Mouse (Mus musculus) cerebellum, postnatal 14 days (tissue): ENCODE data around the gene Eef1b2.
A peak's percentile ranks its signal among the peaks of the same experiment; 100 is the strongest.
"Not testable (repeated sequence)": the region's sequence is repeated elsewhere in the genome, so short reads cannot be mapped to it uniquely, and the experiment has no call there.

ENCODE experiments used
- DNase-seq, 2 experiments: peaks; one replicate each; pipeline ENCODE4 v3.0.0; 2021; ENCODE audit warnings: mixed read lengths in 2 of 2

Gene Eef1b2

DNA sequence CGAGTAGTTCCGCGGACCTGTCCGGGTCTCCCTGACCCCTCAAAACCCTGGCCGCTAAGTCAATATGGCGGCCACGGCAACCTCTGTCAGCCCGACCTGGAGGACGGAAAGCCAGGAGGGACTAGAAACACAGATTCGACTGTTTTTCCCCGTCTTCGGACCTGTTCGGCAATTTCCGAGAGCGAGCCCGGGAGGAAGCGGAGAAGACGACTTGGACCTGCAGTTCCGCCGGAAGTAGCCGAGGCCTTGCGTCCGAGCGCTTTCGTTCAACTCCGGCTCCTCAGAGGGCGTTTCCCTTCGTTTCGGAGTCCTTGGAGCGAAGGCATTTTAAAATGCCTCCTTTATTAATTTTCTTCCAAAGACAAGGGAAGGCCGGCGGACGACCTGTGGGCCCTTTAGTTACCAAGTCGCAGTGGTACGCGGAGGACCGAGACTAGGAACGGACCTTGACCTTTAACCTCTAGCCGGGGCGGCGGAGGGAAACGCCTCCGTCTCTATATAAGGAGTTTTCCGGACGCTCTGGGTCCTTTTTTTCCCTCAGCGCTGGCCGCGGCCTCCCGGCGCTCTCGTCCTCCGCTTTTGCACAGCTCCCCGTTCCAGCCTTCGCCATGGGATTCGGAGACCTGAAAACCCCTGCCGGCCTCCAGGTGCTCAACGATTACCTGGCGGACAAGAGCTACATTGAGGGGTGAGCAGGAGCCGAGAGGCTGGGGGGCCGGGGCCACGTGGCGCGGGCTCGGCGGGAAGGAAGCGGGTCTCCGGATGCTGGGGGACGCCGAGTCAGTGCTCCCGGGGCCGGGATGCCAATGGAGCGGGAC is at the start of gene Eef1b2, which contains the start of gene Ndufs1:
Gene Eef1b2 (plus strand): TSS at position 222 of the 818 bp plus-strand sequence.
Gene Ndufs1 (minus strand): TSS at position 230 of the 818 bp plus-strand sequence.
- DNase-seq = peak; percentile 99

DNA sequence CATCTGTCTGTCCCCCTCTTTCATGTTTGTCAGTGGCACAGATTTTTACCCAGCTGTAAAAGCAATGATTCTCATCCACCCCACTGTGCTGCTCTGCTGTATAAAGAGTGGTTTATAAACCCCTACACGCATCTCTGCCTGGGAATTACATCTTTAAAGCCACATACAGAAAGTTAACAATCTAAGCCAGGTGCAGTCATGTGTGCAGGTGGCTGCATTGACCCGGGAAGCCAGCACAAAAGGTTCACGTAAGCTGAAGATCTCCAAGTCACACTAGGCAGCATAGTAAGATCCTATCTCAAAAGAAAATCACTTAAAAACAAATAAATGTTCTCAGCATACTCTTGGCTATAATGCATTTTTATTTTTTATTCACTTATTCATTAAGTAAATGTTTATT is 47.4 kb upstream of the Eef1b2 start:
- no peak for DNase-seq

DNA sequence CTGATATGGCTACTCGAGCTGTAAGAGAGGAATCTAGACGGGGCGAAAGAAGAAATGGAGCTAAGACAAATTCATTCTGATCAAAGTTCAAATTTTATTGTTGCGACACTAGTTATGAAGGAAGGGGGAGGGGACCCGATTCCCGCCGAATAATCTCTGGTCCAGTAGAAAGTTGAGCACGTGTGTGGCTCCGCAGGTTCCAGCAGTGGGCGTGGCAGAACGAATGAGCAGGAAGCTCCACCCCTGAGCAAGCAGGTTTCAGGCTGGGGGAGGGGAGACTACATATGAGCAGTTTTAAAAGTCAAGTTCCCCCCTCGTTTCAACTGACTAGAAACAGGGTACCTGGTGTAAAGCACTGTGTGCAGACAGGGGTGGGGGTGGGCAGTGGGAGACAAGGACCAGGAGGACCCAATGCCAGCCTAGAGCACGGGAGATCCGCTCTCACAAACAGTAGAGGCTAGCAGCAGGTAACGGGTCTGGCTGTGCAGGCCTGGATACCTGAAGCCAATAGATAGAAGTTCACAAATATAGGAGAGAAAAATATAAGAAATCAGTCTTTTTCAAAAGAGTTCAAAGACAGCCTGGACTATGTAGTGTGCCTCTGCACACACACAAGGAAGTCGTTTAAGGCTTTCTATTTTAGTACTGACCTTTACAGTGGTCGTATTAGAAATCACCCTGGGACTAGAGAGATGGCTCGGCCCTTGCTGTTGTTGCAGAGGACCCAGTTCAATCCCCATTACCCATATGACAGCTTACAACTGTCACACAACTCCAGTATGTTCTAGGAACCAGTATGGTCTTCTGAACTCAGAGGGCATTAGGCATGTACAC is 46.6 kb upstream of the Eef1b2 start:
- DNase-seq = no peak

DNA sequence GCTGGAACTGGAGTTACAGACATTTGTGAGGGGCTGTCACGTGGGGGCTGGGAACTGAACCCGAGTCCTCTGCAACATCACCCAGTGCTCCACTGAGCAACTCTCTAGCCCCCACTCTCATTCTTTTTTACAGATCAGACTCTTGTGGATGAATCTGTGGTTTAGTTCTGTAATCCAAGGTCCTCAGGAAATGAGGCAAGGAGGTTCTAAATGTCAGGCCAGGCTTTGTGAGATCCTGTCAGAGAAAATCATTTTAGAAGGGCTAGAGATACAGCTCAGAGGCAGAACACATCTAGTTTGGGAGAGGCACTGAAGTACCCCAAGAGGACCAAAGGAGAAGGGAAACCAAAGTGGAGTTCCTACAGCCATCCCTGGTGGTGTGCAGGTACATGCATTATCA is 45.7 kb upstream of the Eef1b2 start:
- DNase-seq = no peak

DNA sequence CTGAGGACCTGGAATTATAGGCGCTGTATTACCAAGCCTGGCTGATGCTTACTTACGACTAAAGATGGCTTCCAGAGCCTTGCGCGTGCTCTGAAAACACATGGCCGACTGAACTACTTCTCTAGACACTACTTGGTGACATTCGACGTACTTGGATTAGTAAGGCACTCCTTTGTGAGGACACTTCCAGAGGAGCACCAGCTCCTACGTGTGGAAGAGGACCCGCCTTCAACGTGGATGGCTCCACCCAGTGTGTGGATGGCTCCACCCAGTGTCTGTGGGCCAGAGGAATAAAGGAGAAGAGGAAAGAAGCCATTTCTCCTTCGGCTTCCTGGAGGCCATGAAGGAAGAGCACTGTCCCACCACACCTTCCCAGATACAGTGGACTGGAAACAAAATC is 44.9 kb upstream of the Eef1b2 start:
- no peak for DNase-seq

DNA sequence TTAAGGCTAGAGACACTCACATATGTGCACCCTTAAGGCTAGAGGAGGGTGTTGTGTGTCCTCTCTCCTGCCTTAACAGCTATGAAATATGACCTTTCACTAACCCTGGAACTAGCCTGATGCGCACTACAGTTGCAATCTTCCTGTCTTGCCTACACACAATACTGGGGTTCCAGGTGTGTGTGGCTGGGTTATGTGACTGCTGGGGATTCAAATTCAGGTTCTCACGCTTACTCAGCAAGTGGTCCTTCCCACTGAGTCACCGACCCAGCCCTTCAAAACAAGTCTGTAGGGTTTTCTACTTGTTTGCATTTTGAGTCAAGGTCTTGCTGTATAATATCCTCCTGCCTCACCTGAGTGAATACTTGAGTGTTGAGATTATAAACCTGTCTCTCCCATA is 42.1 kb upstream of the Eef1b2 start:
- DNase-seq = no peak

DNA sequence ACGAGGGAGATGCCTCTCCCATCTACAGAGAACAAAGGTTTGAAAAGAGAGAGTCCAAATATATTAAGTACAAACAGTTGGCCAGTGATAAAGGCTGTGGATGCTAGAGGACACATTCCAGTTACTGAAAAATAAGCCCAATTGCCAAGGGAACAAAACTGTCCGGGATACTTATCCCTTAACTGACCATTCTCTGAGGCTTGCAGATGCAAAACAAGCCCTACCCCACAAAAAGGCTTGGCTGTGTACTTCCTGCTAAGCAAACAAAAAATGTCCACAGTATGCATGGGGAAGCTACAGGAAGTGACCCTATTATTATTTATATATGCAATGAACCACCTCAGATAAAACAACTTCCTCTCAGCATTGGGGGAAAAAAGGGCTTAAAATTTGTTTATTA is 38.7 kb upstream of the Eef1b2 start:
- no peak for DNase-seq

DNA sequence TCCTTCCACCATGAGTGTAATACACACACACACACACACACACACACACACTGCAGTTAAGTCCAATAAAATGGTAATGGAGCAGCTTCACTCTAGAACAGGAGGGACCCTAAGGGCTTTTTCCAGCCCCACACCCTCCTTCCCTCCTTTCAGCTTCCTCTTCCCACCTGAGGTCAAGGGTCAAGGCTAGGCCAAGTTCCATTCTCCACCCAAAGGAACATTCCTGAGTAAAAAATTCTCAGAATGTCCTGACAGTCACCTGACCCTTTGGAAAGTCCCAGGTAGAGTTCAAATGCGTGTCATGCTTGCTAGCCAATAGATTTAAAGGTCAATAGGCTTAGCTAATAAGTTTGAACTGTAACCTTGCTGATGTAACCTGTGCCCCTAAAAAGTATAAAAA is 38.0 kb upstream of the Eef1b2 start:
- DNase-seq = not testable (repeated sequence)

DNA sequence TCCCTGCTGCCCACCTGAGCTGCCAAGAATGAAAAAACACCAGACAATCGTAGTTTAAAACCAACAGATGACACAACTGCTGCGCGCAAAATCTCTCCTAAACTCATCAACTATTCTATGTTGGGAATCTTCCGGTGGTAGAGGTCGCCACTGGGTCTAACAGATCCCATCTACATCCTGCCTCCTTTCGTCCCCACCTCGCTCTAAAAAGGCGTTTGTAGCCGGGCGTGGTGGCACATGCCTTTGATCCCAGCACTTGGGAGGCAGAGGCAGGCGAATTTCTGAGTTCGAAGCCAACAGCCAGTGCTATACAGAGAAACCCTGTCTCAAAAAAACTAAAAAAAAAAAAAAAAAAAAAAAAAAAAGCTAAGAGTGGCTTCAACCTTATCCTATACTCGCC is 36.4 kb upstream of the Eef1b2 start:
- no peak for DNase-seq

DNA sequence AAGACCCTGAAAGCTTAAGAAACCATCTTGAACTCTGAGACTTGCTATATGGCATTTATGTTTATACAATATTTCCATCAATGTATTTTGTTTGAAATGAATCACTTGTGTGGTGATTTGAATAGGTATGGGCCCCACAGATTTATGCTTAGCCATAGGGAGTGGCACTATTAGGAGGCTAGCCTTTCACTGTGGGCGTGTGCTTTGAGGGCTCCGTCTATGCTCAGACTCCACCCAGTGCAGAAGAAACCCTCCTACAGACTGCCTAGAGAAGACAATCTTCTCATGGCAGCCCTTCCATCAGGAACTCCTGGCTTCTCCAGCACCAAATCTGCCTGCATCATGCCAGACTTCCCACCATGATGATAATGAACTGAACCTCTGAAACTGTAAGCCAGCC is 8.0 kb upstream of the Eef1b2 start:
- no peak for DNase-seq

DNA sequence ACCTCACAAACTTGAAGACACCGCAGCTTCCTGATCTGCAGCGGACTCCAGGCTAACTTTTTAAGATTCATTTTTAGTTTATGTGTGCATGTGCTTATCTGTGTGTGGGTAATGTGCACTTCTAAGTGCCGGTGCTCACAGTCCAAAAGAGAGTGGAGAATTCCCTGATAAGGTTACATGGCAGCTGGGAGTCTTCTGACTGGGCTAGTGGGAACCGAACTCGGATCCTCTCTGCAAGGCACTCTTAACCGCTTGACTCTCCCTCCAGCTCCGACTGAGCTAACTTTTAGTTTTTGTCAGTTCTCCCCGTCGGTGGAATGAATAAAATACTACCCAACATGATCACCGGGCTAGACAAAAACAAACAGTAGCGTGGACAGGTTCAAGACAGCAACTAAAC is 772 bp upstream of the Eef1b2 start:
- DNase-seq = peak in 1 of 2 experiments; percentile 47

DNA sequence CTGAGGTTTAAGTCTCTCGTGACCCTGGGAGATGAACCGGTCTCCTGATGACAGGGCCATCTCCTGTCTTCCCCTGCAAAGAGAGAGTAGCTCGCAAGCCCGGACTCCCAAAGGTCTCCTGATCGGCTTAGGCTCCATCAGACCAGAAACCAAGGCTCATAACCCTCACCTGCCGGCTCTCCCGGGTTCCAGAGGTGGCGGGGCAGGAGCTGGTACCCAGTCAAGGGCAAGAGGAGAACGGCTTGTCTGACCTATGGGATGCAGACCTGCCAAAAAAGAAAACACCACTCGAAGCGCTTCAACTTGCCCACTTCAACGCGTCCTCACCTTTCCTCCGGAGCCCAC is 394 bp upstream of the Eef1b2 start:
- DNase-seq = no peak

DNA sequence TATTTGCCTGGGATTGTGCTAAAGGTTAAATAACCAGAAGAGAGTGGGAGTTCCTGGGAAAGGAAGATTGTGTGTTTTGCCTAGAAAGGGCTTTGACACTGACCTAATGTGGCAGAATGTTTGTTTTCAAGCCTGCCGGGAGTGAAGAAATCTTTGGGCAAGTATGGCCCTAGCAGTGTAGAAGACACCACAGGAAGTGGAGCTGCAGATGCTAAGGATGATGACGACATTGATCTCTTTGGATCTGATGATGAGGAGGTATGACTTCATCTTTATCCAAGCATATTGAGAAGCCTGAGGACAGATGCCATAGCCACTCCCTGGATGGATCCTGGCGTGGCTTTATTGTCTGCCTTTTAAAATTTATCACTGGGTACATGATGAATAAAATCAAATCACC is 1.7 kb downstream of the Eef1b2 start:
- no peak for DNase-seq

DNA sequence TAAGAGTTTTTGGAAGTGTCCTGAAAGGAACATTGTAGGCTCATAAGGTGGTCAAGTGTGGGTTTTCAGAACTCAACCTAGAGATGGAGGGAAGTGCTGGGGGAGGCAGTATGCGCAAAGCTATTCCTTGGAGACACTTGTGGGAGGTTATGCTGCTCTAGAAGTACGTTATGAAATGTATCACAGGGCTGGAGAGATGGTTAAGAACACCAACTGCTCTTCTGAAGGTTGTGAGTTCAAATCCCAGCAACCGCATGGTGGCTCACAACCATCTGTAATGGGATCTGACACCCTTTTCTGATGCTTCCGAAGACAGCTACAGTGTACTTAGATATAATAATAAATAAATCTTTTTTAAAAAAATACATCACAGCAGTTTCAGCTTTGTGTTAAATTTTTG is 3.5 kb downstream of the Eef1b2 start:
- no peak for DNase-seq

DNA sequence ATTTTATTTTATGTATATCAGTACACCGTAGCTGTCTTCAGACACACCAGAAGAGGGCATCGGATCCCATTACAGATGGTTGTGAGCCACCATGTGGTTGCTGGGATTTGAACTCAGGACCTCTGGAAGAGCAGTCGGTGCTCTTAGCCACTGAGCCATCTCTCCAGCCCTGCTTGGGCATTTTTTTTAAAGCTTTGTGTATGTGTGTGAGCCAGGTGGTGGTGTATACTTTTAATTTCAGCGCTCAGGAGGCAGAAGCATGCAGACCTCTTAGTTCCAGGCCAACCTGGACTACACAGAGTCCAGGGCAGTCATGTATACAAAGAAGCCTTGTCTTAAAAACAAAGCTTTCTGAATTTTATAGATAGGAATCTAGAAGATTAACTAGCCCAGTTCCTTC is 4.0 kb downstream of the Eef1b2 start:
- DNase-seq = not testable (repeated sequence)

DNA sequence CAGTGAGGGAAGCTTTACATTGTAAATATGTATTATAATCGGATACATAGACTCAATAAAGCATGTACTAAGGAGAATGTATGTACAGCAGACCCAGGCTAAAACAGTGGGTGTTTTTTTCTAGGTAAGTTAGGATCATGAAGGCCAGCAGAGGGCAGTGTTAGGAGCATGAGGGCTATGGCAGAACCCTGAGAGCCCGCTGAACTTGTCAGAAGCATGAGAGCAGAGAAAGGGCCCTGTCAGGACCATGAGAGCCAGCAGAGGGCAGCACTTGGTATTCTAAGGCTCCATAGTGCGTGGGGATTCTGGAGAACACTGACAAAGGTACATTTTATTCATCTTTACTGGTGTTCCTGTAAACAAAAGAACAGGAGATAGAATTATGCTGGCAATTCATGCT is 4.4 kb downstream of the Eef1b2 start:
- peak; percentile 94 to 98 for DNase-seq

DNA sequence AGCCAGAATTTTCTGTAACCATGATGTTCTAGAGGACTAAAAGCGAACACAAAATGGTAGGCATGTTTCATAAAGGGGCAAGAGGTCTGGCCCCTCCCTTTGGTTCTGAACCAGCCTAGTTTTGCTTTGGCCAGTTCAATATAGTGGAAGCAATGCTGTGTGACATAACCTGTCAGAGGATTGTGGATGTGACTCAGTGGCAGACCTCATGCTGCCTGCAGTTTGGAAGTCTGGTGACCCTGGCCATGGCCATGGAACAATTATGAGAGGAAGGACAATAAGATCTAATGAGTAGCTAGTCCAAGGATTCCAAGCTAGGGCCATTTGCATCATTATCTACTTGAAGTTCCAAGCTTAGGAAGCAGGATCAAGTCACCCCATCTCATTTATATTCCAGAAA is 4.9 kb downstream of the Eef1b2 start:
- DNase-seq = no peak

DNA sequence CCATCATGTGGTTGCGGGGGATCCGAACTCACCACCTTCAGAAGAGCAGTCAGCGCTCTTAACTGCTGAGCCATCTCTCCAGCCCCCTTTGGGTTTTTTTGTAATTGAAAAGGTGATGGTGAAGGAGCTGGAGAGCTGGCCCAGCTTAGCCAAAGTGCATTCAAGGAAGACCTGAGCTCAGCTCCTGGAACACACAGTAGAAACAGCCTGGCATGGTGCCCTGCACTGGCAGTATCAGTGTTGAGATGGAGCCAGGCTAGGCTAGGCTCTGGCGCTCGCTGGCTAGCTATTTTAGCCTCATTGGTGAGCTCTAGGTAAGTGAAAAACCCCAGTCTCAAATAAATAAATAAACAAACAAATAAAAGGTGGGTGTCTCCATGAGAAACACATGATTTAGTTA is 5.6 kb downstream of the Eef1b2 start:
- DNase-seq = peak; percentile 91 to 93

DNA sequence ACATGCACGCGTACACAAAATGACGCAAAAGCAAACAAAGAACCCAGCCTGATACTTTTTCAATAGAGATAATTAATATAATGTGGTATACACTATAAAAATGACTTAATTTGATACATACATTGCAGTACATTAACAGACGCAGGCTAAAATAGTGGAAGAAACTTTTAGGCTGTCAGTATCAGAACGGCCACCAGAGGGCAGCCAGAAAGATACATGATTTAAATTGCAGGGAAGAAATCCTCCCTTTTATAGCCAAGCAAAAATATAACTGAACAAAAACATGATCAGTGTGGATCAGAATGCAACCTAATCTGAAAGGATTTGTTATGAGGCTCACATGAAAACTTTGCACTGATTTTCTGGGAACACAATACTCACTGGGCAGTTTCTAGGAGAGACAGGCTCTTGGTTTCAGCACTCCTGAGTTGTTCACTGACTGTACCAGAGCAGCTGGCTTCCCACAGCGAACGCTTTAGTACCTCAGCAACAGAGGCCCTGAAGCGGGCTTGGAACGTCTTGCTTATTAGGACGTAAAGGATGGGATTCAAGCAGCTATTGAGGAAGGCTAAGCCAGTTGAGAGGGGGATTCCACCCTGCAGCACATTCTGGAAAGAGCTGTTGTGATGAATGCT is 6.1 kb downstream of the Eef1b2 start:
- peak; percentile 72 to 73 for DNase-seq

DNA sequence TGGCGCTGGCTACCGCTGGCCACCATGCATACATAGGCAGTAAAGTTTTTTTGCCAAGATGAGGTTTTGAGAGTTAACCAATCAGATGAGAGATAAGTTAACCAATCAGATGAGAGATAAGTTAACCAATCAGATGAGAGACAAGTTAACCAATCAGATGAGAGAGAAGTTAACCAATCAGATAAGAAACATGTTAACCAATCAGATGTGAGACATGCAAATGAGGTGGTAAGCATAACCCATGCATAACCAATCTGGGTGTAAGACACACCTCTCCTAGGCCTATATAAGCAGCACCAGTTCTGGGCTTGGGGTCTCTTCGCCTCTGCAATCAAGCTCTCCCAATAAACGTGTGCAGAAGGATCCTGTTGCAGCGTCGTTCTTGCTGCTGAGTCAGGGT is 8.8 kb downstream of the Eef1b2 start:
- not testable (repeated sequence) for DNase-seq

DNA sequence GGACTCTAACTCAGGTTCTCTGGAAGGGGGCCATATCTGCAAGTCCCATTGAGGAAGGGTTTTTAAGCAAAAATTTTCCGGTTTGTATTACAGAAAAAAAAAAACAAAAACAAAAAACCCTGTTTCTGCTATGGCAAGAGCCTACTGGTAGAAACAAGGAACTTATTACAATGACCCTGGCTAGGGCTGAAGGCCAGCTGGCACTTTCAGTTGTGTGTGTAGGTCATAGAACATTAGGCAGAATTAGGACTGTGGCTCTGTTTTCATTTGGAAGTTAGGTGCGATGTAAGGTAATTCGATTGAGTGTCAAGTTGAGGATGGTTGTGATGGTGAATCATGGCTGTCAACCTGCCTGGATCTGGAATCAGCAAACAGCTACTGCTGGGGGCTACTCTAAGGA is 11.9 kb downstream of the Eef1b2 start:
- no peak for DNase-seq

DNA sequence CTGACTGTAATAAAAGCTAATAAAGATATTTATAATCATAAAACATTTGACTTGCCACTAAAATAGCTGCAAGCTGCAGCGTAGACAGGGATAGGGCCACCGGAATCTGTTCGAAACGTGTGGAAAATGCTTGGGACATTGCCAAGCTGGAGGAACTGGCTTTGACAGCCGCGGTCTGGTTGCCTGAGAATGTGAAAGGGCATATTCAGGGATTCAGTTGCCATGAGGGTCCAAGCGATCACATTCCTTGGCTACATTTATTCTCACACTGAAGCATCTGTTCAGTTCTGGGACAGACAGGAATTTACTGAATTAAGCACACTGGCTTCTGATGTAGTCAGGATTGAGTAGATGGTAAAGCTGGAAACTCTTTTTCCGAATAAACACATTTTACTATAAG is 14.2 kb downstream of the Eef1b2 start:
- DNase-seq = peak; percentile 55 to 68

DNA sequence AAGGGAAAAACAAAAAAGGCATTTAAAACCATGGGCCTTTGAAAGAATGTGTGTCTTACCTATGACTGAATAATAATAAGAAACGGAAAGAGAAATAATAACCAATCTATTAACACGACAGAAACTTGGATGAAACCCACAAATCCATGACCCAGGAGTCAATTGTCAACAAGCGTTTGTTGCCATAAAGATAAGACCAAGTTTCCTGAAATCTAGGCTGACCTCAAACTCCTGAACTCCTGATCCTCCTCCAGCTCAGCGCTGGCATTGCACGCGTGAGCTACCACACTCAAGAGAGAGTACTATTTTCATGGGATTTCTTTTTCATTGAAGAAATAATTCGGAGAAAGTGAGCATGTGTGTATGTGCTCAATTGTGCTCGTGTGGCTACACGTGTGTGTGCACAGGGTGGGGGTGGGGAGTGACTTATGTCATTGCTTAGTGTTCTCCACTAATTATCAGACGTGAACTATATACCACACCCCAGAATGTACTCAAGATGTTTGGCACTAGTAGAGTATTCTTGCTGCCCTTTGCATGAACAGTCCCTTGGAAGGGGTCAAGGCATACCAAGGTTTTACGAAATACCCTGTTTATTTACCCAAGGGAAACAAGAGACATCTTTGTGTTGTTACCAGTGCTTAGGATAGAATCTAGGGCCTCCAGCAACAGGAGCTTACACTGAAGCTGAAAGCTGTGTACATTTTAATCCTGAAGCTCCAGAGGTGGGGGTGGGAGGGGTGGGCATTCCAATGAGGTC is 15.9 kb downstream of the Eef1b2 start:
- no peak for DNase-seq
